Mouse (Mus musculus) limb, embryonic 11.5 days (tissue): ENCODE results near the gene Xpnpep3. TPM values are rescaled to one million over a fixed set of nuclear protein-coding genes. Genes with fewer than 3 reads are reported as not detected.

Source experiments
- ATAC-seq: fragments of 200-750 bp; cut with Nextera tagmentation; 2 replicates; pipeline ENCODE4 v1.8.0; 2017; ENCODE audit warnings: low read depth; ENCODE audit not compliant: insufficient number of reproducible peaks, low FRiP score, low TSS enrichment
- DNase-seq: peaks from one replicate; pipeline ENCODE4 v3.0.0-alpha.2; 2015; ENCODE audit warnings: low spot score
- H3K27ac ChIP-seq: fragments of 300-500 bp; sonication (generic); replicated peaks from 2 replicates; pipeline ENCODE4 v1.5.1; 2014; ENCODE audit warnings: low read depth, mild to moderate bottlenecking, low read length
- H3K27me3 ChIP-seq: fragments of 300-500 bp; sonication (generic); 2 replicates; pipeline ENCODE4 v1.6.1; 2014; ENCODE audit warnings: mild to moderate bottlenecking, low read length, mixed read lengths; ENCODE audit not compliant: control insufficient read depth, insufficient read depth
- H3K36me3 ChIP-seq: fragments of 300-500 bp; sonication (generic); 2 replicates; pipeline ENCODE4 v1.6.1; 2014; ENCODE audit warnings: mild to moderate bottlenecking, low read length, moderate library complexity, mixed read lengths; ENCODE audit not compliant: control insufficient read depth, insufficient read depth
- H3K4me1 ChIP-seq: fragments of 300-500 bp; sonication (generic); 2 replicates; pipeline ENCODE4 v1.6.1; 2014; ENCODE audit warnings: low read length, mixed read lengths; ENCODE audit not compliant: control insufficient read depth, insufficient read depth
- H3K4me2 ChIP-seq: fragments of 300-500 bp; sonication (generic); 2 replicates; pipeline ENCODE4 v1.6.1; 2014; ENCODE audit warnings: low read depth, mild to moderate bottlenecking, moderate library complexity; ENCODE audit not compliant: severe bottlenecking
- H3K4me3 ChIP-seq: fragments of 300-500 bp; sonication (generic); 2 replicates; pipeline ENCODE4 v1.5.1; 2014; ENCODE audit warnings: low read depth, low read length
- H3K9ac ChIP-seq: fragments of 300-500 bp; sonication (generic); 2 replicates; pipeline ENCODE4 v1.6.1; 2014; ENCODE audit warnings: mild to moderate bottlenecking, low read length
- H3K9me3 ChIP-seq: fragments of 300-500 bp; sonication (generic); 2 replicates; pipeline ENCODE4 v1.6.1; 2016; ENCODE audit warnings: low read length; ENCODE audit not compliant: control insufficient read depth
- WGBS: fragments of 180-500 bp; shearing (Covaris S2); extraction: QIAGEN DNeasy Blood & Tissue Kit; methylation state at CpG from one replicate; pipeline ENCODE4 v1.1.7; 2014; 5-methylcytosine and 5-hydroxymethylcytosine counted together
- polyA plus RNA-seq: library from polyadenylated mRNA; unstranded; fragments of >200 nt; fragmentation: Nextera tagmentation; extraction: Ambion mirVana; gene quantifications from 2 replicates; pipeline ENCODE4 v1.2.1, GENCODE M21; 2014

Gene Xpnpep3
- polyA plus RNA-seq, 1 experiment from 2014 or later, result 8.6 TPM

- Histone ChIP-seq H3K36me3 (no peaks in the 10 kb centered on the region), H3K9ac (no peak overlapping the region), H3K4me1 (no peaks in the 10 kb centered on the region), H3K4me2 (no peak overlapping the region), H3K27ac (no peak overlapping the region), H3K4me3 (no peak overlapping the region), H3K9me3 (no peaks in the 10 kb centered on the region), H3K27me3 (no peaks in the 10 kb centered on the region)
- DNase-seq (no peak), ATAC-seq (no peak)
- 96% methylated on average over 2 of the region's 2 CpGs for WGBS
Observed at GRCm38 (mm10) chr15:81503995-81504394, 104.1 kb downstream of the Xpnpep3 start.

Other genes with a start within 250 kb of the Xpnpep3 start
- 22.3 and 23.0 TPM in 2 replicates for gene Mrtfa, start 209.4 kb upstream of the Xpnpep3 start, polyA plus RNA-seq
- 0.28 and 0.55 TPM in 2 replicates for gene Mchr1, start 164.6 kb upstream of the Xpnpep3 start, polyA plus RNA-seq
- 99.9 and 104 TPM in 2 replicates for gene Slc25a17, start 39.3 kb upstream of the Xpnpep3 start, polyA plus RNA-seq
- 209 and 211 TPM in 2 replicates for gene St13, start 61 bp upstream of the Xpnpep3 start, polyA plus RNA-seq
- 1.7 and 2.2 TPM in 2 replicates for gene Dnajb7, start 8.2 kb downstream of the Xpnpep3 start, polyA plus RNA-seq
- gene Rbx1, start 66.2 kb downstream of the Xpnpep3 start, polyA plus RNA-seq, result 569 and 571 TPM in 2 replicates
- 24.5 and 27.6 TPM in 2 replicates for gene Ep300, start 185.2 kb downstream of the Xpnpep3 start, polyA plus RNA-seq